Mouse (Mus musculus) liver, postnatal 0 days (tissue): ENCODE data around the gene Mchr1.

Source experiments
- CTCF ChIP-seq: sonication (generic); IDR thresholded peaks from 2 replicates; pipeline ENCODE4 v1.5.1; 2016; ENCODE audit warnings: antibody characterized with exemption, low read depth
- EP300 ChIP-seq: IDR thresholded peaks from 2 replicates; pipeline ENCODE4 v1.6.1; 2016; ENCODE audit warnings: antibody characterized with exemption, low read depth, mild to moderate bottlenecking

DNA sequence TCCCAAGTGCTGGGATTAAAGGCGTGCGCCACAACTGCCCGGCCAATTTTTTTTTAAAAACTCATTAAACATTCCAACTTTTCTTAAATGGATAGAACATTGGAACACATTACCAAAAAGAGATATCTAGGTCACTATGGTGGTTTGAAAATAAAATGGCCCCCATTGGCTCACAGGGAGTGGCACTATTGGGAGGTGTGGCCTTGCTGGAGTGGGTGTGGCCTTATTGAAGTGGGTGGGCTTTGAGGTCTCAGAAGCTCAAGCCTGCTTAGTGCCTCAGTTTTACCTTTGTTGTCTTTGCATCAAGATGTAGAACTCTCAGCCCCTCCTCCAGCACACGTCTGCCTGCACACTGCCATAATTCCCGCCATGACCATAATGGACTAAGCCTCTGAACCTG, 32.8 kb upstream of the Mchr1 start:
- TF ChIP-seq CTCF (no peak), EP300 (no peak)
